Mouse (Mus musculus) gastrocnemius, postnatal 4 days (tissue): ENCODE data around the gene Gpbar1. TPM values are rescaled to one million over a fixed set of nuclear protein-coding genes. Genes with fewer than 3 reads are reported as not detected.
A peak's percentile ranks its signal among the peaks of the same experiment; 100 is the strongest.

Experiments
- DNase-seq, 2 experiments: peaks; one replicate each; pipeline ENCODE4 v3.0.0; 2021 to 2022; ENCODE audit warnings: low spot score in 2 of 2, mixed read lengths in 2 of 2
- total RNA-seq, 2 experiments: library from RNA; stranded (reverse); gene quantifications; 2 replicates each; pipeline ENCODE4 v1.2.3; 2021

The Gpbar1 gene
- total RNA-seq, 2 experiments from 2014 or later: not detected

- DNase-seq: no peak
Measured at GRCm38 (mm10) chr1:74294733-74295455, 16.5 kb downstream of the Gpbar1 start.

- peak; percentile 83 to 92 for DNase-seq
Measured at GRCm38 (mm10) chr1:74295456-74296171, 17.3 kb downstream of the Gpbar1 start.

- DNase-seq: no peak
Measured at GRCm38 (mm10) chr1:74296477-74296876, 18.1 kb downstream of the Gpbar1 start.

GRCm38 (mm10) chr1:74297269-74297668 is 18.9 kb downstream of the Gpbar1 start:
- no peak for DNase-seq

GRCm38 (mm10) chr1:74298157-74298750 is 19.9 kb downstream of the Gpbar1 start:
- DNase-seq: no peak

- DNase-seq: peak in 1 of 2 experiments; percentile 48
Measured at GRCm38 (mm10) chr1:74298996-74299395, 20.6 kb downstream of the Gpbar1 start.

GRCm38 (mm10) chr1:74300347-74301110 is 22.2 kb downstream of the Gpbar1 start:
- DNase-seq: no peak

GRCm38 (mm10) chr1:74302229-74302628 is 23.9 kb downstream of the Gpbar1 start:
- DNase-seq: no peak

GRCm38 (mm10) chr1:74302835-74303234 is 24.5 kb downstream of the Gpbar1 start:
- DNase-seq: no peak

- DNase-seq: peak; percentile 73 to 84
Measured at GRCm38 (mm10) chr1:74303509-74304338, 25.4 kb downstream of the Gpbar1 start.

GRCm38 (mm10) chr1:74304339-74304790 is 26.0 kb downstream of the Gpbar1 start:
- no peak for DNase-seq

- DNase-seq: no peak
Measured at GRCm38 (mm10) chr1:74304946-74305345, 26.6 kb downstream of the Gpbar1 start.

- DNase-seq: no peak
Measured at GRCm38 (mm10) chr1:74305522-74305921, 27.2 kb downstream of the Gpbar1 start, which contains the start of gene Tmbim1. Gene Tmbim1, minus strand, starts transcription at chr1:74305622.

- DNase-seq: no peak
Measured at GRCm38 (mm10) chr1:74307146-74307545, 28.8 kb downstream of the Gpbar1 start.

GRCm38 (mm10) chr1:74308001-74308964 is 29.9 kb downstream of the Gpbar1 start:
- DNase-seq: no peak

GRCm38 (mm10) chr1:74309767-74310166 is 31.4 kb downstream of the Gpbar1 start:
- no peak for DNase-seq

GRCm38 (mm10) chr1:74313049-74313692 is 34.8 kb downstream of the Gpbar1 start:
- peak in 1 of 2 experiments; percentile 62 for DNase-seq

- no peak for DNase-seq
Measured at GRCm38 (mm10) chr1:74314796-74315195, 36.4 kb downstream of the Gpbar1 start.
